Mouse (Mus musculus): Measurements from ENCODE around the gene Grb2. TPM values are rescaled to one million over a fixed set of nuclear protein-coding genes. Genes with fewer than 3 reads are reported as not detected.

Gene Grb2
- total RNA-seq, 2 experiments from 2014 or later, result 40.7 to 74.4 TPM

DNA sequence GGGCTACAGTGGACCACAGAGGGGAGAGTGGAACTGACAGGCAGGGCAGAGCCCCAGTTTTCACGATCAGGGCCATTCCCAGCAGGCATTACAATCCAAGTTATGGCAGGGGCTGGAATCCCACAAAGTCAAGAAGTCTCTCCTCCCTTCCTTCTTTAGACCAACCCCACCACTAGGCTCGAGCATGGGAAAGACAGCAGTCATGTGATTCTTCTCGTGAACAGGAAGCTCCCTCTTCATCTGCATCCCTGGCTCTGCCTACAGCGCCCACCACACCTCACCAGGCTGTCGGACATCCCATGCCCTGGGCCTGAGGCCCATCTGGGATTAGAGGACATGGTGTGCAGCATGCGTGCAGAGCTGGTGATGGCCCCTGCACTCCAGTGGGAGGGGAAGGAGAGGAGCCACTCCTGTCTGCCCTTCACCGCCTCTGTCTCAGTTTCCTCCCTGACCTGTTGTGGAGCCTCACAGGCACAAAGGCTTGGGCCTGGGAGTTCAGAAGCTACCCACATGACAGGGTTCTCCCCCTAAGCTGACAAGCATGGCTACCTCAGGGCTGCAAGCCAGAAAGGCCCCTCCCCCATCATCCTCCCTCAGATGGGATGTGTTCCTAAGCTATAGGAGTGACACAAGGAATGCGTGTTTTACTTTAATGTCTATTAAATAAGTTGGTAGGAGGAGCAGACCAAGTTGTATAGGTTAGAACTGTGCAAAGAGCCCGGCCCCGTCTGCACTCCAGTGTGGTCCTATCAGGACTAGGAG is 93.9 kb downstream of the Grb2 start:
- no peak for ATAC-seq (replicated peaks; ENCODE audit: low FRiP score, low TSS enrichment, poor library complexity, severe bottlenecking)

DNA sequence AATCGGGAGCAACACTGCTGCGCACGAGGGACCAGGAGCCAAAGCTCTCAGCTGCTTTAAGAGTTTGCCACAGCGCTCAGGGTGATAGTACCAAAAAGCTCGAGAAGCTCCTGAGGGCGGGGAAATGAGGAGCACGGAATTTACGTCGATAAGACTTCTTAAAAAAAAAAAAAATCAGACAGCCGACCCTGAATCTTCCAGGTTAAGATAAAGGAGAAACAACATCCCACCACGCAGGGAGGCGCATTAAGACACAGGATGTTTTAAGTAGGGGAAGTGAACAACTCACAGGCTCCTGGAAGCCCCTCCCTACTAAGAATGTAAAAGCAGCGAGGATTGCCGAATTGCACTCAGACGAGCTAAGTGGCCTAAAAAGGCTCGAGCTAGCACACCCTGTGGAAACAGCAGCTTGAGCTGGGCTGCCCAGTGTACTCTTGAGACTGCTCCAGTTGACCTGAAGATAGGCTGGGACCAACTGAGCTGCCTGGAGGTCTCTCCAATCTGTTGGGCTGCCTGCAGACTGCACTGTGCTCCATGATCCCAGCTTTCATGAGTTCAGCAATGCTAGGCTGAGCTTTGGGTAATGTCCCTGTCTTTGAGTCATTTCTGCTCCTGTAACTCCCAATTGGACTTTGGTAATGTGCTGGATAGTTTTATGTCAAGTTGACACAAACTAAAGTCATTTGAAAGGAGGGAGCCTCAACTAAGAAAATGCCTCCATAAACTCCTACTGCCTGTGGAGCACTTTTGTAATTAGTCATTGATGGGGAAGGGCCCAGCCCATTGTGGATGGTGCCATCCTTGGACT is 95.1 kb downstream of the Grb2 start:
- ATAC-seq (replicated peaks; ENCODE audit: low FRiP score, low TSS enrichment, poor library complexity, severe bottlenecking), result peak; percentile 58

DNA sequence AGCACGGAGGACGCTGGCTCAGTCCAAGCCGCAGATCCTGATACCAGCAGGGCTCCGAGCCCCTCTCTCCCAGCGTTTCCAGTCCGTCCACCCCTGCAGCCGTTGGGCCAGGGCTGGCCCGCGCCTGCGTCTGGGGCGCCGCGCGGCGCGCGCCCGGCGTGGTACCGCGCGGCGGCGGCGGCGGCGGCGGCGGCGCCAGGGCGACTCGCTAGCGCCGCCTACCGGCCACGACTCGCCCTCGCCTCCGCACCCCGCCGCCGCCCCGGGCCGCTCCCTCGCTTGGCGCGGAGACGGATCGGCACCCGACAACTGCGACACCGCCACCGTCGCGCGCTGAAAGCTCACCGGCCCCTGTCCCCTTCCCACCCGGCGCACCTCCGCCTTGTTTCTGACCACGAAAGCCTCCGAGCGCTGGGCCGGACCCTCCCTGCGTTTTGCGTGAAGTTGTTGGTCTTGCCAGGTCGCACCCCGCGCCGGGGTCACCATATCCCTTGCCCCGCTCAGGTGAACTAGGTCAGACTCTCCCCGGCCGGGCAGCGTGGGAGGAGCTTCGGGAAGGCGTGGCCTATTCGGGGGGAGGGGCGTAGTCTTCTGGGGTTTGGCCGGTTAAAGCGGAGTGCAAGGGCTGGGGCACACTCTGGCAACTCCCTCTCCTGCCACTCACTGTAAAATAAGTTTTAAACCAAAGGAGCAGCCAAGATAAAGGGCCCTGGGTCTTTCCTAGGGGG is 95.8 kb downstream of the Grb2 start, which contains the start of gene Mif4gd:
Gene Mif4gd (minus strand): TSS at position 560 of the 728 bp plus-strand sequence.
- peak; percentile 87 for ATAC-seq (replicated peaks; ENCODE audit: low FRiP score, low TSS enrichment, poor library complexity, severe bottlenecking)

DNA sequence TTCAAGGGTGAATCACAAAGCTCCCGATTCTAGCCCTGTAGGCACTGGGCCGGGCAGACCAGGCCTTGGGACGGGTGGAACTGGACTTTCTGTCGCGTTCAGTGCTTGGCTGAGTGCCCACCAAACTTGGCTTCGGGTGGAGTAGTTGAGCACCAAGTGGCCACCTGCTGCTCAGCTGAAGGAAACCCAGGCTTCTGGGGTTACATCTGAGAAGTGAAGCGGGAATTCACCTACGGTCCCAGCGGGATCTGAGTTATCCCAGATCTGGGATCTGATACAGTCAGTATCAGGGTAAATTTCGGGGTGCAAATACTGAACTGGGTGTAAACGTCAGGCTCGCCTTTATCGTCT is 96.4 kb downstream of the Grb2 start:
- peak; percentile 36; the same call in 1 of the 2 replicates for ATAC-seq (replicated peaks; ENCODE audit: low FRiP score, low TSS enrichment, poor library complexity, severe bottlenecking)

DNA sequence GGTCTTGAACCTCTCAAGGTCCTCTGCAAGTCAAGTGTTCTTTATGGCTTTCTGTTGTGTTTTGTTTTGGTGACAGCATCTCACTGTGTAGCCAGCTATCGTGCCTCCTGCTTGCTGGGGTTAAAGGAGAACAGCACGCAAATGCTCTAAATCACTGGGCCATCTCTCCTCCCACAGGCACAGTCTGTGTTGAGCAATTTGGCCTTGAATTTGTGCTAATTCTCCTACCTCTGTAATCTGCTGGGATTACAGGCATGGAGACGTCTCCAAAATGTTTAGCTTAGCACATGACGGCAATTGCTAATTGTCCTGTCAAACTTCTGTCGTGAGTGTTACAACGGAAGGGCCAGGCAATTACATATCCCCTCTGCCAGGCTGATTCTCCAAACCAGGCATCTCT is 97.2 kb downstream of the Grb2 start:
- no peak for ATAC-seq (replicated peaks; ENCODE audit: low FRiP score, low TSS enrichment, poor library complexity, severe bottlenecking)

DNA sequence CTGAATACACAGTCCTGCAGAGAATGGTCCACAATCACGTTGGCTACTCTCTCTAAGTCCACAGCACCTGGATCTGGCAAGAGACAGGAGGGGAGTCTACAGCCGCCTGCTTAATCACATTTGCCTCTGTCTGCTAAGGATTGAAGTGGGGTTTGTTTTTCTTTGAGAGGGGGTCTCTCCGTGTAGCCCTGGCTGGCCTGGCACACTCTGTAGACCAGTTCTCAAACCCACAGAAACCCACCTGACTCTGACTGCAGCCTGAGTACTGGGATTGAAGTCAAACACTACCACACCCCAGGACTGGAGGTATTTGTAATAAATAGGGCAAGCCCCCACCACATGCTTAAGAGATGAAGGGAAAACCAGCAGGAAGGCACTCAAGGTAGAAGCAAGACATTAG is 98.8 kb downstream of the Grb2 start:
- ATAC-seq (replicated peaks; ENCODE audit: low FRiP score, low TSS enrichment, poor library complexity, severe bottlenecking), result no peak

DNA sequence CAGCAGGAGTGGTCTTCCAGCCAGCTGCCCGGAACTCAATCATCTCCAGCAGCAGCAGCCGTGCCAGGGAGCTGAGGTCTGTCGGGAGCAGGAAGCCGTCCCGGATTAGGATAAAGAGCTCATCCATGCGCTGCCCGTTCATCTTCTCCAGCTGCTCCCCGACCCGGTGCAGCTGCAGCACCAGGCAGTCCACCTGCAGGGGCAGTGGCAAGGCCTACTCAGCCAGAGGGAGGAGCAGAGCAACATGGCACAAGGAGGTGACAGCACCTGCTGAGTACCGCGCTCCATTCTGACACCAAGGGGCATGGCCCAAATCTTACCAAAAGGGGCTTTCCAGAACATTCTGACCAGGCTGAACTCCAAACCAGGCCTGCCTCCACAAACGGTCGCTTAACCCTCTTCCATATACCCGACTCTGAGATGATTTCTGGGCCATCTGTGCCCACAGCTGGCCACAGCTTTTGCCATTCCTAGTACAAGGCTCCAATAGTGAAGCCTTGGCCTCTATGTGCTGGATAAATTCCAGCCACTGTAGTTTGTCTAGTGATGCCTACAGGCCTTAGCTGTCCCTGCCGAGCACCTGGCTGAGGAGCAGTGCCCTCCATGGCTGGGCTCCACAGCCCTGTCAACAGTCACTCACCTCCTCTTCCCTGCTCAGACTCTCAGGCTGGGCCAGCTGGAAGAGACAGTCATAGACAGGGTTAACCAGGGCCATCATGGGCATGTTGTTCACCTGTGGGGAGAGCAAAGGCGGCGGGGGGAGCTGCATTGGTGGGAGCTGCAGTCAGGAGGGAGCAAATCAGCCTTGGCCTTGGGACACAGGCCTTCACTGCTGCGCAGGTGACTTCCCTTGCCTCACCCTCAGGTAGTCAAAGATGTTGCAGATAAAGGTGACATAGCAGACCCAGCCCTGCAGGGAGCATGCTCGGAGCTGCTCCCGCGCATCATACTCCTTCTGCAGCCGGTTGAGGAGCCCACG is 99.7 kb downstream of the Grb2 start:
- ATAC-seq (replicated peaks; ENCODE audit: low FRiP score, low TSS enrichment, poor library complexity, severe bottlenecking), result no peak

DNA sequence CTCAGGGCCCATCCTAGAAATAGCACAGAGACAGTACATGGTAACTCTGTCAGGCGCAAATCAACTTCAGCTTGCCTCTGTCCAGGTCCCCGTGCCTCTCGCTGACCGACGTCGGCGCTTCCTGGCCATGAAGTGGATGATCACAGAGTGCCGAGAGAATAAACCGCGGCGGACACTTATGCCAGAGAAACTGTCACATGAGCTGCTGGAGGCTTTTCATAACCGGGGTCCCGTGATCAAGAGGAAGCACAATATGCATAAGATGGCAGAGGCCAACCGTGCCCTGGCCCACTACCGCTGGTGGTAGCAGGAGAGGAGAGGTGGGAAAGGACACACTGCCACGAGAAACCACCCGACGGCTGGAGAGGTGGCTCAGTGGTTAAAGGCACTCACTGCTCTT is 101.7 kb downstream of the Grb2 start:
- ATAC-seq (replicated peaks; ENCODE audit: low FRiP score, low TSS enrichment, poor library complexity, severe bottlenecking), result no peak

DNA sequence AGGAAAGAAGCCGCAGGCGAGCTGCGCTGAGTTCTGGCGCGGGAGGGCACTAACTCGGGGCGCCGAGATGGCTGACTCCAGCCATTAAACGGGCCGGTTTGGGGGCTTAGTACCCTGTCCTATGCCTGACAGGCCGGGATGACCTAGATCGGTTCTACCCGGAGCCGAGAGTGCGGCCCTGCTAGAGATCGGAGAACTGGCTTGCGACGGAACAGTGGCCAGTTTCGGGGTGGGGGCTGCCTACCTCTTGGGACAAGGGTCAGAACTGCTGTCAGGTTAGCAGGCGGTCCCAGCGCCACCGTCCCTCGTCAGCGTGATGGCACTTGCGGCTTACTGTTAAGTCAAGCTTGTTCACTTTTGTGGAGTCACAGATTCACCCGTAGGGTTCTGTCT is 104.1 kb downstream of the Grb2 start:
- ATAC-seq (replicated peaks; ENCODE audit: low FRiP score, low TSS enrichment, poor library complexity, severe bottlenecking), result peak; percentile 7; the same call in 1 of the 2 replicates

DNA sequence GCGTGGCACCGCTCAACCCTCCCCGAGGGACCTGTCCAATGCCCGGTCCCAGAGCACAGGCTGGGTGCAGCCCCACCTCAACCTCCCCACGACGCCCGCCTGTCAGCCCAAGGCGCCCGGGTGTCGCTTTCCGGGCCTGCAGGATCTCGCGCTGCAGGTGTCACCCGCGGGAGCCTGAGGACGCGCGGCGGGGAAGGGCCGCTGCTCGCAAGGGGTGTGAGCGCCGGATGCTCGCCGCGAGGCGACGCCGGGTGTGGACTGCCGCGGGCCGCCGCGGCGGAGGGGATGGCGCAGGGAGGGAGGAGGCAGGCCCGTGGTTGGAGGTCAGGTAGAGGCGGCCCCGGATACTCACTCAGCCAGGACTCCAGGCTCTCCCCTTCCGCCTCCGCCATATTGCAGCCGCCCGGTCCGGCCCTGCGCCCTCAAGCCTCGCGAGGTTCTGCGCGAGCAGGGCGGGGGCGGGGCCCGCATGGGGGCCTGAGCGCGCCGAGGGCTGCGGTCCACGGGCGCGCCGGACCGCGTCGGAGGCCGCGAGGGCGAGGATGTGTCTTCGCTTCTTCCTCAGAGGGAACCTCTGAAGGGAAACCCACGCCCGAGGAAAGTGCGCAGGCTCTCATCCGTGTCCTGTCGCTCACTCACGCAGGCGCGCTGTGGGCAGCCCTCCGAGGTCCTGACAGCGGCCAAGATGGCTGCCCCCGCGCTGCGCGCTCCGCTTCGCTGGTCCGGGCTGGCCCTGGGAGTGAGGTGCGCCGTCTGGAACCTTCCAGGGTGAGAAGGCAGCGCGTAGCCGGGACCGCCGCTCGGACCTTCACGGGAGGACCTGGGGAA is 104.7 kb downstream of the Grb2 start, which contains the start of the genes Mrps7 and Gga3:
Gene Mrps7 (plus strand): TSS at position 450 of the 828 bp plus-strand sequence.
Gene Gga3 (minus strand): TSS at position 576 of the 828 bp plus-strand sequence.
- peak; percentile 84 for ATAC-seq (replicated peaks; ENCODE audit: low FRiP score, low TSS enrichment, poor library complexity, severe bottlenecking)

DNA sequence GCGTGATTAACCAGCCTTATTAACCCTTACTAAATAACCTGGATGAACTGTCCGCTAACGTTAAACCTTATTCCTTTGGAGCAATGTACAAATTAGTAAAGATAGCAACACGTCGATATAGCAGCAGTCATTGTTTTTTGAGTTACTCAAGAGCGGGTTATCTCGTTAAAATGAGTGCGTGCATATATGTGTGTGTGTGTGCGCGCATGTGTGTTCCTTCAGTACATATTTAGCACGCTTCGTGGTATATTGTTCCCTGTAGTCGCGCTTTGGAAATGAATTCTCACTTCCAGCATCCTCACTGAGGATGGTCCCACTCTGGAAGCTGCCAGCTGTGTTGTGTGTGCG is 105.3 kb downstream of the Grb2 start:
- ATAC-seq (replicated peaks; ENCODE audit: low FRiP score, low TSS enrichment, poor library complexity, severe bottlenecking), result peak; percentile 4; the same call in 1 of the 2 replicates

DNA sequence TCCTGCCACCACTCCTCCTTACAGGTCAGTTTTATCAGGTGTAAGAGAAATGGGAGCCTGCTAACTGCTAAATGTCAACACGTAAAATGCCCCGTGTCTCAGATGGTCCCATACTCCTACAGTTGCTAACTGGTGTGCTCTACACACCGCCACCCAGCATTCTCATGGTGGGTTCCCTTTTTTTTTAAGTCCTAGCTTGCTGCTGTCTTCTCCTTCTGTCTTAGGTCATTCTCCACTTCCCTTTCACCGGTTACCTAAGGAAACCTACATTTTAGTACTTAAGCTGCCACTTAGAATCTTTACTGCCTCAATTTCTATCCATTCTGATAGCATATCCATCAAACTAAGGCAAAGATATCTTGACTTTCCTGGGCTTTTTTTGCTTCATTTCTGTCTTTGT is 107.2 kb downstream of the Grb2 start:
- no peak for ATAC-seq (replicated peaks; ENCODE audit: low FRiP score, low TSS enrichment, poor library complexity, severe bottlenecking)

DNA sequence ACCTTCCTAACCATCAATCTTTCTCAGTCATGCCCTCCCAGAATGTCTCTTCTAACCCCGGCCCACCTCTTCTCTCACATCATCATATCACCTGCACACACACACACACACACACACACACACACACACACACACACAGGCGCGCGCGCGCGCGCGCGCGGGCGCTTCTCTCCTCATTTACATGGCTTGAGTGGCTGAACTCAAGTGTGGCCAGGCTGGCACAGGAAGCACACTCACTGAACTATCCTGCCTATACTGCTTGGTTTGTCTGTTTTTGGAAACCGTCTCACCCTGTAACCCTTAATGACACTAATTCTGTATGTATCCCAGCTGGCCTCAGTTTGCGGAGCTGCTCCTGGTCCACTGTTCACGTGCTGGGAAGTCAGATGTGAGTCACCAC is 107.7 kb downstream of the Grb2 start:
- ATAC-seq (replicated peaks; ENCODE audit: low FRiP score, low TSS enrichment, poor library complexity, severe bottlenecking), result no peak

DNA sequence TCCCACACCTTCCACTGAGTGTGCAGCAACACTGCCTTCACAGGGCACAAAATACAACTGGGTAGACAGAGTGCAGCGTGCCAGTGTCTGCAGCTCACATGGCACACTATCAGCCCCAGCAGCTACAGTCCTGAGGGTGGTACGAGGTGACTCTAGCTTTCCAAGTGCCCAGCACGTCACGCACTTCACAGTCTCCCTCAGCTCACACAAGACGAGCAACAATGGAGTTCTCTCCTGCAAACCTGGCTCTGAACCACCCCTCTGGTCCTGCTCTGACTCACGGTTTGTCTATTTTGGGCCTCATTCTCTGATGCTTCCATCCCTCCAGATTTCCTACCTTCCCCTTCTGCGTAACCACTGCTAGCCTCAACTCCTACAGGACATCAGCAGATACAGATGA is 108.7 kb downstream of the Grb2 start:
- no peak for ATAC-seq (replicated peaks; ENCODE audit: low FRiP score, low TSS enrichment, poor library complexity, severe bottlenecking)

DNA sequence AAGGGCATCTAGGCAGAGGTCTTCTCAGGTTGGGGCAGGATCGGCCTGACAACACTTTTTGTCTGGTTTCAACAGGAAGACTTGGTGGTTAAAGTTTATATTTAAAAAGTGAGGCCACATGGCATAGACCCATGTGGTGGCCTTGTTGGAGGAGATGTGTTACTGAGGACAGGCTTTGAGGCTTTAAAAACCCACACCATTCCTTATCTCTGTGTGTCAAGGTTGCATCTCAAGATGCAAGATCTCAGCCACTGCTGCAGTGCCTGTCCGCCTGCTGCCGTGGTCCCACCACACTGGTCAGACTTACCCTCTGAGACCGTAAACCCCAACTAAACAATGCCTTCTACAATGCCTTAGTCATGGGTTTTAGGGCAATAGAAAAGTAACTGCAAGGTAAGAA is 110.1 kb downstream of the Grb2 start:
- ATAC-seq (replicated peaks; ENCODE audit: low FRiP score, low TSS enrichment, poor library complexity, severe bottlenecking), result 0 out of 2 replicates have a peak, but pooled peaks have one; percentile 30

DNA sequence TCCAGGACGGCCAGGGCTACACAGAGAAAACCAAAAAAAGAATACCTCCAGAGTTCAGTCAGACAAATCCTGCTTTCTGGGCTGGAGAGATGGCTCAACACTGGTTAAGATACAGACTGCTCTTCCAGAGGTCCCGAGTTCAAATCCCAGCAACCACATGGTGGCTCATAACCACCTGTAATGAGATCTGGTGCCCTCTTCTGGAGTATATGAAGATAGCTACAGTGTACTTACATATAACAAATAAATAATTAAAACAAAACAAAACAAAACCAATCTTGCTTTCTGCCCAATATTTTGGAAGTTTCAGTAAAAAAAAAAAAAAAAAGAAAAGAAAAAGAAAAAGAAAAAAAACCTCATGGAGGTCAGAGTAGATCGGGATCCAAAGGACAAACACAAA is 113.2 kb downstream of the Grb2 start:
- ATAC-seq (replicated peaks; ENCODE audit: low FRiP score, low TSS enrichment, poor library complexity, severe bottlenecking), result no peak

All from megakaryocyte-erythroid progenitor cell, adult 5-6 weeks (primary cell).